Mouse (Mus musculus) adrenal gland, adult 10 weeks (tissue): ENCODE results near the gene Cphx3. TPM values are rescaled to one million over a fixed set of nuclear protein-coding genes. Genes with fewer than 3 reads are reported as not detected.

ENCODE experiments used
- polyA plus RNA-seq: library from polyadenylated mRNA; stranded (reverse); fragments of 350-450 nt; fragmentation: Illumina TruSeq; extraction: RNeasy Lipid Tissue Mini Kit (QIAGEN cat#74804); gene quantifications from one replicate; pipeline ENCODE4 v1.2.3, GENCODE M21; 2014; ENCODE audit warnings: low read depth, low replicate concordance

The Cphx3 gene
- not detected for polyA plus RNA-seq

DNA sequence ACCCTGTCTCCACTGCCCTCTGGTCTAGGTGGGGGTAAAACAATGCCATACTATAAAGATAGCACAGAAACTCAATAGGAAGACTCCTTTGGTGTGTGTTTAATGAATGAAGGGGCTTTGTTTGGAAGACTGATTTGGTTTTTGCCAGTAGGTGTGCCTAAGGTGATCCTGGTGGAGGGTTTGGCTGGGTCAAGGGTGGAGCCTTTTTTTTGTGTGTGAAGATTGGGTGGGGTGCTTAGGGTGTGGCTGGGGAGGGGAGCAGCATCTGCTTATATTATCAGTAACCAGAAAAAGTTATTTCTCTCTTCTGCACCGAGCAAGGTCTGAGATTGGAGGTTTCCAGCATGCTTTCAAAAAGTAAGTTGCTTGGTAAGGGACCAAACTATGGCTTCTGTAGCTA lies at the start of gene Cphx3:
TSS of gene Cphx3 (plus strand) at position 301 of the 400 bp plus-strand sequence.

DNA sequence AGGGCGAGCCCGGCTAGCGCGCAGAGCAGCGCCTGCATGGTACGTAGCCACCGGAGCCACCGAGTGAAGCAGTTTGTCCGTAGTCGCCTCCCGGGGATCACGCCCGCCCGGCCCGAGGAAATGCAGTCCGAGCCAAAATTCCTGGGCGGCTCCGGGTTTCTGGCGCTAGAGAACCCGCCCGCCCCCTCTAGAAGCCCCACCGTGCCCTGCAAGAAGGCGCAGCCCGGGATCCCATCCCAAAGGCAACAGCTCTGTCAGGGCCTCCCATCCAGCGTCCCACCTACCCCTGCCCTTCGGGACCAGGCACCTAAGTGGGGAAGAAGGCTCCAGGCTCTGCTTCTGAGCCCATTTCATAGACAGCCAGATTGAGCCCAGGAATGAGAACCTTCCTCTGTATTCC lies 39.5 kb upstream of the Cphx3 start, which contains the start of gene Gm9780:
TSS of gene Gm9780 (minus strand) at position 101 of the 400 bp plus-strand sequence.

DNA sequence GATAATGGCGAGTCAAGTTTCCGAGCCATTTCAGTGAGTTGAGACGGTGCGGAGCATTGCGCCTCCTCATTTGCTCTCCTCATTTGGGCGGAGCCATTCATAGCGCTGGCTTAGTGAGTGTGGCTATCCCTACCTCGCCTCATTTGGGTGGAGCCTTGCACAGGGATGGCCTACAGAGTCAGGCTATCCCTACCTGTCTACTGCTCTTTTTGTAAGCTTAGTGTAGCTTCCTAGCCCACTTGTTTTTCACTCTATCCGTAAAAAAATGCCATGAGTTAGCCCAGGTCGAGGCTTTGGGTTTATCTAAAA lies 14.8 kb upstream of the Cphx3 start, which contains the start of gene Tmem254c:
TSS of gene Tmem254c (minus strand) at position 31 of the 309 bp plus-strand sequence.

DNA sequence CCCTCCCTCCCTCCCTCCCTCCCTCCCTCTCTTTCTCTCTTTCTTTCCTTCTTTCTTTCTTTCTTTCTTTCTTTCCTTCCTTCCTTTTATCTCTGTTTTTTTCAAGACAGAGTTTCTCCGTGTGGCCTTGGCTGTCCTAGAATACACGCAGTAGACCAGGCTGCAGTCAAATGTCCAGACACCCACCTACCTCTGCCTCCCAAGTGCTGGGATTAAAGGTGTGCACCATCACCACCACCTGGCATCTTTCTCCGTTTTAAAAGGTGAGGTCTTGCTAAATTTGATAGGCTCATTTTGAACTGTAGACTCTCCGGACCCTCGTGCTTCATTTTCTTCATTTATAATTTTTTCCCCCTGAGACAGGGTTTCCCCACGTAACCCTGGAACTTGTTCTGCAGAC lies 881 bp upstream of the Cphx3 start, which contains the start of gene Cphx2:
TSS of gene Cphx2 (plus strand) at position 301 of the 400 bp plus-strand sequence.

DNA sequence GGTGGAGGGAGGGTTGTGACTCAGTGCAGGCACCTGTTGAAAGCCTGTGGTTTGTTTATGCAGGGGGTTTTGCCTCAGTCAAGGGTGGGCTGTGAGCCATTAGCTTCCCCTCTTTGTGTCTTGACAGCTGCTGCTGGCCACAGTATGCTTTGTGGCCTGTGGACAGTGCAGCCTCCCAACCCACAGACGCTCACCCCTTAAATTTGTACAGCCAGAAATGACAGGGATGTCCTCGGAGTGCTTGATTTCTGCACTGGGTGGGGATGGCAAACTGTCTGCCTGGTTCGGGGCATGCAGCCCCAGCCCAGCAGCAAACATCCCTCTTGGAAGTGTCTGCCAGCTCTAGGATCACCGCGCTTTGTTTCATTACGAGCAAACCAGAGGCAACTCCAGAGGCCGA lies 36.1 kb downstream of the Cphx3 start, which contains the start of gene Duxbl2:
TSS of gene Duxbl2 (plus strand) at position 200 of the 400 bp plus-strand sequence.

DNA sequence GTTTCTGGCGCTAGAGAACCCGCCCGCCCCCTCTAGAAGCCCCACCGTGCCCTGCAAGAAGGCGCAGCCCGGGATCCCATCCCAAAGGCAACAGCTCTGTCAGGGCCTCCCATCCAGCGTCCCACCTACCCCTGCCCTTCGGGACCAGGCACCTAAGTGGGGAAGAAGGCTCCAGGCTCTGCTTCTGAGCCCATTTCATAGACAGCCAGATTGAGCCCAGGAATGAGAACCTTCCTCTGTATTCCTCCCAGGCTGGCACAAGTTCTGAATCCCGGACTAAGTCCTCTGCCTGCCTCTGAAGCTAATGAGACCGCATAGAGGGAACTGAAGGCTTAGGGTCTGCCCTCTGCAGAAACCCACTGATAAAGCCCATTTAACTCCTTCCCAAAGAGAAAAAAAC lies 100.3 kb downstream of the Cphx3 start, which contains the start of gene Plac9b:
TSS of gene Plac9b (minus strand) at position 101 of the 400 bp plus-strand sequence.

DNA sequence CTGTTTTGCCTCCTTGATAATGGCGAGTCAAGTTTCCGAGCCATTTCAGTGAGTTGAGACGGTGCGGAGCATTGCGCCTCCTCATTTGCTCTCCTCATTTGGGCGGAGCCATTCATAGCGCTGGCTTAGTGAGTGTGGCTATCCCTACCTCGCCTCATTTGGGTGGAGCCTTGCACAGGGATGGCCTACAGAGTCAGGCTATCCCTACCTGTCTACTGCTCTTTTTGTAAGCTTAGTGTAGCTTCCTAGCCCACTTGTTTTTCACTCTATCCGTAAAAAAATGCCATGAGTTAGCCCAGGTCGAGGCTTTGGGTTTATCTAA lies 124.8 kb downstream of the Cphx3 start, which contains the start of gene Tmem254b:
TSS of gene Tmem254b (minus strand) at position 116 of the 322 bp plus-strand sequence.

DNA sequence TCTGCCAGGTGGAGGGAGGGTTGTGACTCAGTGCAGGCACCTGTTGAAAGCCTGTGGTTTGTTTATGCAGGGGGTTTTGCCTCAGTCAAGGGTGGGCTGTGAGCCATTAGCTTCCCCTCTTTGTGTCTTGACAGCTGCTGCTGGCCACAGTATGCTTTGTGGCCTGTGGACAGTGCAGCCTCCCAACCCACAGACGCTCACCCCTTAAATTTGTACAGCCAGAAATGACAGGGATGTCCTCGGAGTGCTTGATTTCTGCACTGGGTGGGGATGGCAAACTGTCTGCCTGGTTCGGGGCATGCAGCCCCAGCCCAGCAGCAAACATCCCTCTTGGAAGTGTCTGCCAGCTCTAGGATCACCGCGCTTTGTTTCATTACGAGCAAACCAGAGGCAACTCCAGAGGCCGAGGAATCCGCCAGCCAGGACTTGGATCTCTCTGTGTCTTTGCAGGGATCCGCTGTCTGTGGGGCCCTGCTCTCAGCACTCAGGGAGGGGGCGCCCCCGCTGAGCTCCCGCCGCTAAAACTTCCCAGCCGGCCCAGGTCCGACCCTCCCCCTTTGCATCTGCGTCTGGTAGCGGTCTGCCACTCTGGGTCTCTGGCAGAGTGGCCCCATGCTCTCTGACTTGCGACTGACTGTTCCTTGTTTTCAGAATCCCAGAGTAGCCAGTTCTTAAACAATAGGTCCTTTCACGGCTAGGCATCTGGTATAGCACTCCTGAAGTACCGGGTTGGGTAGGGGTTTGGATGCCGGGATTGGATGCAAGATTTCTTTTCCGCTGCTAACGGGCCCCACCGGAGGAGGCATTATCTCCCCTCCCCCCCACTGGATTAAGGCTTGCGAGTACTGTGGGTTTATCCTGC lies 175.9 kb downstream of the Cphx3 start, which contains the start of gene Duxbl3:
TSS of gene Duxbl3 (plus strand) at position 207 of the 862 bp plus-strand sequence.

Other genes with a start within 250 kb of the Cphx3 start
- gene Anxa11, start 240.1 kb upstream of the Cphx3 start, polyA plus RNA-seq, result 12.7 TPM
- not detected for gene Plac9a, start 179.2 kb upstream of the Cphx3 start, polyA plus RNA-seq
- gene Tmem254a, start 154.6 kb upstream of the Cphx3 start, polyA plus RNA-seq, result 11.4 TPM
- not detected for gene Cphx1, start 144.0 kb upstream of the Cphx3 start, polyA plus RNA-seq
- 0.35 TPM for gene Duxbl1, start 103.7 kb upstream of the Cphx3 start, polyA plus RNA-seq
- 8.6 TPM for gene Gm9780, start 39.6 kb upstream of the Cphx3 start, polyA plus RNA-seq
- not detected for gene Tmem254c, start 14.9 kb upstream of the Cphx3 start, polyA plus RNA-seq
- not detected for gene Cphx2, start 781 bp upstream of the Cphx3 start, polyA plus RNA-seq
- gene Duxbl2, start 36.1 kb downstream of the Cphx3 start, polyA plus RNA-seq, result not detected
- not detected for gene Plac9b, start 100.2 kb downstream of the Cphx3 start, polyA plus RNA-seq
- gene Tmem254b, start 124.7 kb downstream of the Cphx3 start, polyA plus RNA-seq, result 24.8 TPM
- not detected for gene Duxbl3, start 175.7 kb downstream of the Cphx3 start, polyA plus RNA-seq